Mouse (Mus musculus): ENCODE measurements around the gene Lipt2. TPM values are rescaled to one million over a fixed set of nuclear protein-coding genes. Genes with fewer than 3 reads are reported as not detected.

Gene Lipt2
- total RNA-seq (2021) = 1 to 10 TPM; 4.8 to 5.2 TPM

DNA sequence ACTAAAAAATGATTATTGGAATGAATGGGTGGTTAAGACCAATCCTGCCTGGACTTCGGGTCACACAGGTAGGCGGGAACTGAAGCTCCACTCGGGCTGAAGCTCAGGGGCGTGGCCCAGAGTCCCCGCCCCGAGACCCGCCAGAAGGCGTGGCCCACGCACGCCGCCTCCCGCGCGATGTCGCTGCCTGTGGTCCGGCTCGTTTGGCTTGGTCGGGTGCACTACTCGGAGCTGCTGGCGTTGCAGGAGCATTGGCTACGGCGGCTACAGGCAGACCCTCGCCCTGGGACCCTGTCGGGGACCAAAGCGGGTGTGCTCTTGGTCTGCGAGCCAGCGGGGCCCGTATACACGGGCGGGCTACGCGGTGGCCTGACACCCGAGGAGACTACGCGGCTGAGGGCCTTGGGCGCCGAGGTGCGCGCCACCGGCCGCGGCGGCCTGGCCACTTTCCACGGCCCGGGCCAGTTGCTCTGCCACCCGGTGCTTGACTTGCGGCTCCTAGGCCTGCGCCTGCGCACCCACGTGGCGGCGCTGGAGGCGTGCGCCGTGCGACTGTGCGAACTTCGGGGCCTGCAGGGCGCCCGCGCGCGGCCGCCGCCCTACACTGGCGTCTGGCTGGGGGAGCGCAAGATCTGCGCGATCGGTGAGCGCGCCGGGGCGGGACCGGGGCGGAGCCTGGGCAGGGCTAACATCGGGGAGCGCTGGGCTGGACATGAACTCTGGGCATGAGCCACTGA, at the start of gene Lipt2:
Lipt2 (plus strand) TSS at position 173 of the 737 bp plus-strand sequence.
- intact Hi-C loops (cut with DNase I) = no loop called here
- peak; percentile 74 to 95 for DNase-seq (ENCODE audit: extremely low spot score in 1 of 2, low spot score in 2 of 2)

DNA sequence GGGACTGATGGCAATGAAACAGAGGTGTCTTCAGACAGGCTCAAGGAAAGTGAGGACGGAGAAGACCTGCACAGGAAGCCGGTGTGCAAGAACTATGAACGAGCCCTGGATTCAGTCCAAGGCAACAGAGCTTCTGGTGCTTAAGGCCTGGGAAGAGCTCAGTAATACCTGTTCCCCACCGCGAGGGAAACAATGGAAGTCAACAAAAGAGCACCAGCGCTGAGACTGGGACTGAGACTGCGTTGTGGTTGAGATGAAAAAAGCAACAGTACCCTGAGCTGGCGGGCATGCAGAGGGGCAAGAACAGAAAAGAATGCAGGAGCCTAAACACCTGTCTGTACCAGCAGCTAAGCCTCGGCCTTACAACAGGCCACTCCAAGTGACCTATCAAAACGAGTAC, 47.6 kb upstream of the Lipt2 start:
- intact Hi-C loops (cut with DNase I) = no loop called here
- no peak for DNase-seq (ENCODE audit: extremely low spot score in 1 of 2, low spot score in 2 of 2)

DNA sequence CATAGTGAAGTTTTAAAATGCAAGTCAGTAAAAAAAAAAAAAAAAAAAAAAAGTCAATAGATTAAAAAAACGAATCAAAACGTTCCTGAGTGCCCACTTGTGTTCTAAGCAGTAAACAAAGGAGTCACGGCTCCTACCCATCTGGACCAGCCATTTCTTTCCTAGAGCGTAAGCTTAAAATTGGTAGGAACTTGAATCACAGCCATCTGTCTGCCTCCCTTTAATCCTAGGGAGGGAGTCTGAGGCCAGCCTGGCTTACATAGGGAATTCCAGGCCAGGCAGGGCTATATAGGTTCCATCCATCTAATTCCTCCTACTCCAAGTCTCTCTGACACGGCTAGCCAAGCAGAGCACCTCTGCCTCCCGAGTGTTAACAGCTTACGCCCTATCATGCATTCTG, 45.3 kb upstream of the Lipt2 start:
- DNase-seq (ENCODE audit: extremely low spot score in 1 of 2, low spot score in 2 of 2) = no peak
- intact Hi-C loops (cut with DNase I) = no loop called here

DNA sequence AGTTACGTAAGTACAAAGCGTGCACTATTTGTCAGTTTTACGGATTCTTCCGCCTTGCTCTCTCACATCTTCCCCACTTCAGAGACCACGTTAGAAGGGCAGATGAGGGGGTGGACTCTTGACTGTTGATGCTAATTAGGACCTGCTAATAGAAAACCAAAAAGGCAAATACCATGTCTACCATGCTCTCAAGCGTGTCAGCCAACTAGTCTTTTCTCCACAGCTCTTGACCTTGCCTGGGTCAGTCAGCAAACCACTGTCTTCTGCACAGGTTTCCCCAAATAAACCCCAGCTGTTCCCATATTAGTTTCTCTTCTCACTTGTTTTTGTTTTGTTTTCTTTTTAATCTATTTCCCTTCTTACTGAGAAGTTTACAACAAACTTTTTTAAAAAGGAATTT, 44.8 kb upstream of the Lipt2 start:
- no peak for DNase-seq (ENCODE audit: extremely low spot score in 1 of 2, low spot score in 2 of 2)
- intact Hi-C loops (cut with DNase I) = no loop called here

DNA sequence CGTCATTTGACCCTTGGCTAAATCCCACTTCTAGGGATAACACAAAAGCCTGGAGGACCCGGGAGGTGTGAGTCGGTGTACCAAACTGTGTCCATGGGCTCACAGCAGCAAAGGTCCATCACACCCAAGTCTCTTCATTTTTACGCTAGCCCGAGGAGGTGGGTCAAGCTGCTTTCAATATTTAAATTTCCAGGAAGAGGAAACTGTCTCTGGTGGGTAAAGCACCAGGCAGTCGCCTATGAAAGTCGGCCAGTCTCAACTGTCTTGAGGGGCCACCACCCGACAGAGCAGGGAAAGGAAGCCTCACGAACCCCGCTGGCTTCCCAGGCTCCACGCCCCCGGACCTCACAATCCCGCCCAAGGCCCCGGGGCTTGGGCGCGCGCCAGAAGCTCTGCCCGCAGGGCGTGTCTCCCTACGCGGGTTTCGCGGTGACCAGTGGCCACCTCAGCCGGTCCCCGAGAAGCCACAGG, 38.3 kb upstream of the Lipt2 start:
- intact Hi-C loops (cut with DNase I) = loop anchor here (5.0 to 10.0 kb wide), 2 partner anchors 66 to 114 kb away; no protein-coding TSS in a partner anchor

DNA sequence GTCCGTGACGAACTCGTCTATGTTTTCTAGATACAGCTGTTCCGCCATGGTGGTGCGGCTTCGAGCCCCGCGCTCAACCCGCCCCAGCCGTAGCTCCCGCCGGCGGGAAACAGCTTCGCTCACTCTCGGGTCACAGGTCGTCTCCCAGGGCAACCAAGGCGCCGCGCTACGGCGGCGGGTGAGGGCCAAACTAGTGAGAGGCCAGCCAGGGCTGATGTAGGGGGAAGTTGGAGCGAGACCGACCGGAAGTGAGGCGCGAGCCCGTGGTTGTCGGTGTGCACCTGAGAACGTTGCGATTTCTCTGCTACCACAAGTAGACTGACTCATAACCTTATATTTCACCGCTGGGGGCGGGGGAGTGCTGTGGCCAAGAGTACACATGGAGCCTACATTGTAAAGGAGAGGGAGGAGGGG, 37.7 kb upstream of the Lipt2 start, which contains the start of gene Pold3:
Pold3 (minus strand) TSS at position 190 of the 414 bp plus-strand sequence.
- DNase-seq (ENCODE audit: extremely low spot score in 1 of 2, low spot score in 2 of 2) = peak; percentile 98 to 99
- intact Hi-C loops (cut with DNase I) = loop anchor here (5.0 to 10.0 kb wide), 2 partner anchors 66 to 113 kb away; no protein-coding TSS in a partner anchor

More for the DNA sequence above, 38.3 kb upstream of the Lipt2 start:
- DNase-seq (ENCODE audit: extremely low spot score in 1 of 2, low spot score in 2 of 2) = peak in 1 of 2 experiments; percentile 80

DNA sequence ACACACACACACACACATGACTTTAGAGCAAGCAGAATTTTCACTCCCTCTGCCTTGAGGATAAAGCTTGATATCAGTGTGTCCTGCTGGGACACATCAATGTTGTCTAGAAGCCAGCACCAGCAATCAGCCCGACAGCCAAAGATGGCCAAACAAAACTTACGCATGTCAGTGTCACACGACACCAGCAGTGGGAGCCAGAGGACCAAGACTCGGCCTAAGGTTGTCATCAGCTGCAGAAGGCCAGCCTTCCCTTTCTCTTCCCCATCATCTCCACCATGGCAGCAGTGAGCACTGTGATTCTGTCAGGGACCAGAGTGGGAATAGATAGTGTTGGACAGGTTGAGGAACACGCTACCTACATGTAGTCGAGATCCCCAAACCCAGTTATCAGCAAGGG, 35.6 kb upstream of the Lipt2 start:
- DNase-seq (ENCODE audit: extremely low spot score in 1 of 2, low spot score in 2 of 2) = peak in 1 of 2 experiments; percentile 59

DNA sequence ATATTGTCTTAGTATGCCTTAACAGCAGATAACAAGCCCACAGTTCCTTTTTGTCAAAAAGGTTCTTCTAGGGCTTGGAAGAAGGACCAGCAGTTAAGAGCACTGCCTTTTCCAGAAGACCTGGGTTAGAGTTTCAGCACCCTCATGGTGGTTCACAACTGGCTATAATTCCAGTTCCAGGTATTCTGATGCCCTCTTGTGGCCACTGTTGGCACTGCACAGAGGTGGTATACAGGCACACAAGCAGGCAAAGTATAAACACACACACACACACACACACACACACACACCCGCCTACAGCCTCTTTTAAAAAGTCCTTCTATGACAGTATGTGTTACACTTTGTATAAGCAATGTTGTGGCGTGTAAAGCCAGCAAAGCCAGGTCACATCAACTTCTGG, 34.9 kb upstream of the Lipt2 start:
- DNase-seq (ENCODE audit: extremely low spot score in 1 of 2, low spot score in 2 of 2) = peak in 1 of 2 experiments; percentile 39
- intact Hi-C loops (cut with DNase I) = loop anchor here (5.0 to 10.0 kb wide), 2 partner anchors 63 to 111 kb away; no protein-coding TSS in a partner anchor

More for the DNA sequence above, 35.6 kb upstream of the Lipt2 start:
- intact Hi-C loops (cut with DNase I) = loop anchor here (5.0 to 10.0 kb wide), 2 partner anchors 64 to 111 kb away; no protein-coding TSS in a partner anchor

DNA sequence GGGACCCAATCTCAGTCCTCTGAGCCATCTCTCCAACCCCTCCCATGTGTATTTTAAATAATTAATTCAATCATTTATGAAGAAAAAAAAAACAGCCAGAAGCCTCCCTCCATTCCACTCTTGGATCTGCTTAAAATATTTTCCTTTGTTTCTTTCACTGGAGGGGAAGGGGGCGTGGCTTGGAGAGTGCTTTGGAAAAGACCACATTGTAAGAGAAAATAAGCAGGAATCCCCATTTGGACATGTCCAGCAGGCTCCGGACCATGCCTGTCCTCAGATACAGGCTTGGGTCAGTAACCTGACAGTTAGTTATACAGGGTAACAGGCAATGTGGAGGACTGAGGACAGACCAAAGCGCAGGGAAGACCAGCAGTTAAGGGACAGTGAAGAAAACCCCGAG, 33.9 kb upstream of the Lipt2 start:
- DNase-seq (ENCODE audit: extremely low spot score in 1 of 2, low spot score in 2 of 2) = no peak
- intact Hi-C loops (cut with DNase I) = loop anchor here (10.0 kb wide), 1 partner anchor 110 kb away; no protein-coding TSS in a partner anchor

DNA sequence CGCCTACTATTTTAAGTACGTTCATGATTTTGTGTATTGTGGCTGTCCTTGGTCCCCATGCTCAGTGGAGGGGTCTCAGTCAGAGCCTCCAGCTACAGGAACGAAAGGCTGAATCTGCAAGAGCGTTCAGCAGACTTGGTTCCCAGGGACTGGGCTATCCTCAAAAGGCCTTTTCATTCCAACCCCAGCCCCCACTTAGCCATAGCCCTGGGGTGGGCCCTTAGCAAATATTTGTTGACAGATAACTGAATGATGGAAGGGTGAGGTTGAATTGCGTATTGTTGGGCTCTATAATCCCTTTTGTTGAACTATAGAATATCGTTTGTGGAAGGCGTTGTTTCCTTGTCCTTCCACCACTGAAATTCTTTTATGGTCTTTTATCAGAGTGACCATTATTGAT, 32.6 kb upstream of the Lipt2 start:
- DNase-seq (ENCODE audit: extremely low spot score in 1 of 2, low spot score in 2 of 2) = no peak
- intact Hi-C loops (cut with DNase I) = loop anchor here (10.0 kb wide), 1 partner anchor 108 kb away; no protein-coding TSS in a partner anchor

DNA sequence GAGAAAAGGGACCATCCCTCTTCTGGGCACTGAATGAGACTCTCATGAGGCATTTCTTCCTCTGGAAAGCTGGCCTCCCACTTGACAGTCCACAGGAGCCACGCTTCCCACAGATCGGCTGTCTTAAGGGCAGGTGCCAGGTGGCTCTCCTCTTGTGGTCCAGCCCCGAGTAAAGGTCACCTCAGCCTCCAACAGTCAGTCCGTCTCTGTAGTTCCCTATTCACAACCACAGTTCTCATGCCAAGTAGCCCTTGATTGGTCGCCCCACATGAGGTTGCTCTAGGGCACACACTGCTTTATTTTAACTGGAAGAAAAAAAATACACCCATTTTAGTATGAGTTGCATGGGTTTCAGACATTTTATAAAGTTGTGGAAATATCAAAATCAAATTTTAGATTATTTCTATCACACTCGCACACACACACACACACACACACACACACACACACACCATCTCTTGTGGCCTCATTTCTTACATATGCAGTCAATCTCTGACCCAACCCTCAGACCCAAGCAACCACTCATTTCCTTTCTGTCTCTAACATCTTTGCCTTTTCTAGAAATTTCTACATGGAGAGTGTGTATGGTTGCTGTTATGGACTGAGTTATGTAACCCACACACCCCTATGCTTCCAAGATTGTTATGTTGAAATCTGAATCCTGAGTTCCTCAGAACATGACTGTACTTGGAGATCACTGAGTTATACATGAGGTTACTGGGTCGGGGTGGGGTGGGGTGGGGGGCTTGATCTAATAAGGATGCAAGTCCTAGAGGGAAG, 30.6 kb upstream of the Lipt2 start:
- intact Hi-C loops (cut with DNase I) = loop anchor here (10.0 kb wide), 1 partner anchor 106 kb away; no protein-coding TSS in a partner anchor
- DNase-seq (ENCODE audit: extremely low spot score in 1 of 2, low spot score in 2 of 2) = no peak

DNA sequence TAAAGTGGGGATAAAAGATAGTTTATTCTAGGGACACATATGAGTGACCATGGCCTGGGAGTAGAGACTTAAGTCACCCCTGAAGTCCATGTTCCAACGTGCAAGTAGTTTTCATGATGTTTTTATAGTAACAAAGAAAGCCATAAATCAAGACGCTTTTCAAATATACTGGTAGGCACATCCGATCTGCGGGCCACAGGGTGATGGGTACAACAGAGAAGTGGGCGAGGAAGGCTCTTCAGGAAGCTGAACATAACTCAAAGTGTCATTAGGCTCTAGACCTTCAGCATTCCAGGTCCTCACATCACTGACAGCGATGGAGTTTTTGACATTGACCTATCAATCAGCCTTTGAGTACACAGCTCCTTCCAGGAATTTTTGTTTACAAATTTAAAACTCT, 28.5 kb upstream of the Lipt2 start:
- intact Hi-C loops (cut with DNase I) = no loop called here
- no peak for DNase-seq (ENCODE audit: extremely low spot score in 1 of 2, low spot score in 2 of 2)

DNA sequence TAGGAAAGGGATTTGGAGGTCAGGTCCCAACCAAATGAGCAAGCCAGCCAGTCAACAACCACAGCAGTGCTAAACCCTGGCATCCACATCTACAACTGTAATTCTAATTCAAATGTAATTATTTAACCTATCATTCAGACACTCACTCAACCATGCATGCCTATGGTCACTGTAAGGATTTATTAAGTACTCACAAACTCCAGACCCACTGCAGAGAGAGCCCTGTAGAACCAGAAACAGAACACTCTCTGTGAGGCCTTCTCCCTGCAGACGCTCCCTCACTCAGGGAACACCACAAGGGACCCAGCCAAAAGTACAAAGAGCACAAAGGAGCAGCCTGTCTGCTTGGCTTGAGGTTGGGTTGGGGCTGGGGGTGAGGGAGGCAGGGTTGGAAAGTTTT, 26.7 kb upstream of the Lipt2 start:
- no peak for DNase-seq (ENCODE audit: extremely low spot score in 1 of 2, low spot score in 2 of 2)
- intact Hi-C loops (cut with DNase I) = no loop called here

DNA sequence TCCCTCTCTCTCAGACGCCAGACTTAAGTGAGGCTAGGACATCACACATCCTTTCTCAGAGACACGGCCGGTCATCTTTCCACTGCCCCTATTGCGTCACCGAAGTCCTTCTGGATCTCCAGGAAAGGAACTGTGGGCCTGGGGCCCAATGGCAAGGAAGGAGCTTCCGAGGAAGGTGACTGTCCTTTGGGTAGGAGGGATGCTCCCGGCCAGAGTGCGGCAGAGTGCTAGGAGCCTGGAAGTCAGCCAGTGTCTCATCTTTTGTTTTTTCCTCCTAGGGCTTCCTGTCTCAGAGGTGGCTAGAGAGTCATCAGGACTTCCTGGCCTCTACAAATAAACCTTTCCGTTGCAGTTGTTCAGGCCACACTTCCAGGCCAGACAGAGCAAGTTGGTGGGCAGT, 22.0 kb upstream of the Lipt2 start:
- intact Hi-C loops (cut with DNase I) = no loop called here

DNA sequence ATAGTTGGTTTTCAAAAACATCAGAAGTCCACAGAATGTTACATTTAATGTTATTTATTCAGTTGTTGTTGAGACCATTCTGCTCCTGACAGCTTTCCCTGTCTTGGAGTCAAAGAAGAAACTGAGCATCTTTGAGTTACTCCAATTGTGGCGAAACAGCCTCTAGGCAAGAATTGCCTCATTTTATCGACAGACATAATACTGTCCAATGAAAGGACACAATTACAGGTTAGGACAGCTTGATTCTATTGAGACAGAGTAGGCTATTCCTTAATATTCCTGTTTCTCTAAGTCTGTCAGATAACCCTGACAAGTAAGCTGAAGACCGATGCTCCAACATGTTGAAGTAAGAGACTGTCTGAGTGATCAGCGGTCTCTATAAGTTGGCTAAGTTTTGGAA, 21.0 kb upstream of the Lipt2 start:
- intact Hi-C loops (cut with DNase I) = no loop called here
- no peak for DNase-seq (ENCODE audit: extremely low spot score in 1 of 2, low spot score in 2 of 2)

More for the DNA sequence above, 22.0 kb upstream of the Lipt2 start:
- peak in 1 of 2 experiments; percentile 55 for DNase-seq (ENCODE audit: extremely low spot score in 1 of 2, low spot score in 2 of 2)

DNA sequence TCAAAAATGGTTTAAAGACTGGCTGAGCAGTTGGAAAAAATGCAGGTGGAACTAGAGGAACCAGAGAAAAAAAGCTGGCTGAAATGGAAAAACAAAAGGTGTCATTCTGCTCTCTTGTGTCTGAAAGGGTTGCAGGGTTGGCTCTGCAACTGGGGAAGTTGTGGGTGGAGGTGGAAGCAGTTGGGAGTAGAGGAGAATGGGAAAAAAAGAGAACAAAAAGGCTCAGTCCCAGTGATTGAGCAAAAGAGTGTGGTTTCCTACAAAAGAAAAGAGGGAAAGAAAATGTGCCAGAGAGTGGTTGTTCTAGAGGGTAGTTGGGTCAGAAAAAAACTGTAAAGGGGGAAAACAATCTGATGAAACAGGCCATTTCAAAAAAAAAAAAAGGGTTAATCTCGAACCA, 18.5 kb upstream of the Lipt2 start:
- intact Hi-C loops (cut with DNase I) = no loop called here
- no peak for DNase-seq (ENCODE audit: extremely low spot score in 1 of 2, low spot score in 2 of 2)

DNA sequence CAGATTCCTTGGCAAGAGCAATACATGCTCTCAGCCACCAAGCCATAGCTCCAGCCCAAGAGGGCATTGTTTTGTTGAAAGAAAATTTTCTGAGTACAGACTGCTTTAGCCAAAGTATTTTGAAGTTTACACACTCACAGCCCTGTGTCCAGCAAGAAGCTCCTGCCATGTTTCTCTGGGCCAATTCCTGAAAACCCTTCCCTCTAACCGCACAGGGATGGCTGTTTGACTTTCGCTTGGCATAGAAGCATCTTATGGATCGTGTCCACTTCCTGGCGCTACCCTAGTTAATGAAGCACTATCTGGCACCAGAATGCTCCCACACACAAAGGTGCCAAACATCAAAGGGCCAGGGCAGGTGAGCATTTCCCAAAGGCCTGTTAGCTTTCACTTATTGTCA, 10.5 kb upstream of the Lipt2 start:
- no peak for DNase-seq (ENCODE audit: extremely low spot score in 1 of 2, low spot score in 2 of 2)
- intact Hi-C loops (cut with DNase I) = no loop called here

DNA sequence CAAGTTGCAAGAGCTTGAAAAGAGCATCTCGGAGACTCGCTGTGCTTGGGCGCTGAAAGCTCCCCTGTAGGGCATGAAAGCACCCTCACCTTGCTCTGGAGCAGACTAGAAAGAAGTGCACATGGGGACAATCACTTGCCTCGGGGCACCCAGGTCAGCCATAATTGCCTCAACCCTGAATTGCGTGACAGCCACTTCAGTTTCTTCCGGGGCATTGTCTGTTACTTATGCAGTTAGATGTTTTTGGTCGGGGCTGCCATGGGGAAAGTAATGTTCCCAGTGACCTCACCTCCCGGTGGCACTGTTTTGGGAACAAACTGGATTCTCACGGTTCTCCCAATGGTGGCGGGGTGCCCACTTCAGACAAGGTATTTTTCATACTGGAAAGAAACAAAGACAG, 9.0 kb upstream of the Lipt2 start:
- no peak for DNase-seq (ENCODE audit: extremely low spot score in 1 of 2, low spot score in 2 of 2)

DNA sequence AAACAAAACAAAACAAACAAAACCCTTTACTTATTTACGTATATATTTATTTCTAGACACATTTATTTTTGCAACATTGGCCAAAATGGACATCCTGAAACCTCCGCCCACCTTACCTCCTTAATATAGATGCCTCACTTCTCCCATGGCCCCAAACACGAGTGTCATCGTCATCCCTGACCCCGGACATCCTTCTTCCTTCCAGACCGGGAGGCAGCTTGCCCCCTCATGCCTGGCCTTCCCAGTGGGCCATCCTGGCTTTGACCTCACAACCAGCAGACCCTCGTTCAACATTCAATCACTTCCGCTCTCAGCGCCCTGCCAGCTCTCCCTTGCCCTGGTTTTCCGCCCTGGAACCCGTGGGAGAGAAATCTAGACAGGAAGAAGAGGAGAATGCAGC, 8.5 kb upstream of the Lipt2 start:
- DNase-seq (ENCODE audit: extremely low spot score in 1 of 2, low spot score in 2 of 2) = peak in 1 of 2 experiments; percentile 22
- intact Hi-C loops (cut with DNase I) = no loop called here

More for the DNA sequence above, 9.0 kb upstream of the Lipt2 start:
- intact Hi-C loops (cut with DNase I) = no loop called here
